Mouse (Mus musculus) adrenal gland, postnatal 0 days (tissue): ENCODE results near the gene Nop16. TPM values are rescaled to one million over a fixed set of nuclear protein-coding genes. Genes with fewer than 3 reads are reported as not detected.

Experiments used
- microRNA-seq: library from miRNA; unstranded; fragments of <30 nt; microRNA quantifications from one replicate; pipeline ENCODE4, GENCODE M21; 2016; ENCODE audit warnings: borderline replicate concordance; ENCODE audit not compliant: insufficient number of aligned reads
- polyA plus RNA-seq: library from polyadenylated mRNA; unstranded; fragments of >200 nt; fragmentation: Nextera tagmentation; extraction: Ambion mirVana; gene quantifications from 2 replicates; pipeline ENCODE4 v1.2.1, GENCODE M21; 2015

Gene Nop16
- polyA plus RNA-seq, result 60.6 and 70.1 TPM in 2 replicates

DNA sequence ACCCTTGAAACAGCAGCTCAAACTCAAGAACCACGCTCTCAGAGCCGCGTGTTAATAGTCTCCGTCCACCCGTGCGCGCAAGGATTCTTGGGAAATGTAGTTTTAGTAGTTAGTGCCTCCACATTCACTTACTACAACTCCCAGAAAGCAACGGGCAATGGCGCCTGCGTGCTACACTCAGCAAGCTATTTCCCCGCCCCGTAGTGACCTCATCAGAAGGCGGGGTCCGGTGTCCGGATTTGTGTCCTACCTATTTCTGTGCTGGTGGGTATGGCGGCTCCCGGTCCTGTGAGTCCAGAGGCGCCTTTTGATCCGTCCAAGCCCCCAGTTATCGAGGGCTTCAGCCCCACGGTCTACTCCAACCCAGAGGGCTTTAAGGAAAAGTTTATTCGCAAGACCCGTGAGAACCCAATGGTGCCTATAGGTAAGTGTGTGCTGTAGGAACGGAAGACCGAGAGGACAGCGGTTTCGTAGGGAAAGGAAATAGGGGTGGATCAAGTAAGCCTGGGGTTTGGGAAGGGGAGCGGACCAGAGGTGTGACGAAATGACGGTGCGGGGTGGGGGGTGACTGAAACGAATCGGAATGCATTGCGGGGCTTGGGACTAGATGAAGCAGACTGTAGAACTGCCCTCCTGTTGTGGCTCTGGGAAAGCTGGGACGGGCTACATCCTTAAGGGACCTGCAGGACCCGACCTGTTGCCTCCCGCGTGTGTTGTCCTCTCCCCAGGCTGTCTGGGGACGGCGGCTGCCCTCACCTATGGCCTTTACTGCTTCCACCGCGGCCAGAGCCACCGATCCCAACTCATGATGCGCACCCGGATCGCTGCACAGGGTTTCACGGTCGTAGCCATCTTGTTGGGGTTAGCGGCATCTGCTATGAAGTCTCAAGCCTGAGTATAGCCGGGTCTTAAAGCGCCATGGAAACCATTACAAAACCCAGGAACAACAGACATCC lies at the start of gene Nop16, which contains the start of gene Higd2a:
Gene Nop16 (minus strand): TSS at position 95 of the 956 bp plus-strand sequence.
Gene Higd2a (plus strand): TSS at position 212 of the 956 bp plus-strand sequence.

DNA sequence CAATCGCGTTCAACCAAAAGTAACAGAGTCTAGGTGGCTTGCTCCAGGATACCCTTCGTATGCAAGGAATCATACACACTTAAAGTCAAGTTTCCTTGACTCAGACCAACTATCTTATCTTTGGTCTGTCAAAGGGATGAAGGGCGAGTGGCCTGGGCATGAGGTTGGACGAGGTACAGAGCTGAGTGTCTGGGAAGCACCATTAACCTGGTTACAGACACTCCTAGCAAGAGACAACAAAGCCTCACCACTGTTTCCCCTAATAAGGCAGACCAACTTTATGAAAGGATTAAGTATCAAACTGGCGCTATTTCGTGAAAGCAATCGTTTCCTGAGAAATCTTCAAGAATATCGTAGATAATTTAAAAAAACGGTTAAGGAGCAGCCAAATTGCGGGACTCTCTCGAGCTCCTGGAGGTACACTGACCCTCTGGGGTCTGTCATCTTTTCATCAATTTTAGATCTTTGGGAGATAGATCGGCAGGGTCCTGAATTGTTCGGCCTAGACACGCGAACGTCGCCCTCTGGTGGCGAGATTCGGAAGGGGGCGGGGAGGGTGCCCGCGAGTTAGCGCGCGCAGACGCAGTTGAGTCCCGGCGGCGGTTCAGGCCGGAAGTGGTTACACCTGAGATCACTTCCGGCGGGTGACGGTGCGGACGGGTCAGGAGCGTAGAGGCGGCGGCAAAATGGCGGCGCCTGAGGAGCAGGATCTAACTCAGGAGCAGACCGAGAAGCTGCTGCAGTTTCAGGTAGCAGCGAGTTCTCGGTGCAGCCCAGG lies 31.5 kb upstream of the Nop16 start, which contains the start of gene Faf2:
Gene Faf2 (plus strand): TSS at position 630 of the 778 bp plus-strand sequence.

DNA sequence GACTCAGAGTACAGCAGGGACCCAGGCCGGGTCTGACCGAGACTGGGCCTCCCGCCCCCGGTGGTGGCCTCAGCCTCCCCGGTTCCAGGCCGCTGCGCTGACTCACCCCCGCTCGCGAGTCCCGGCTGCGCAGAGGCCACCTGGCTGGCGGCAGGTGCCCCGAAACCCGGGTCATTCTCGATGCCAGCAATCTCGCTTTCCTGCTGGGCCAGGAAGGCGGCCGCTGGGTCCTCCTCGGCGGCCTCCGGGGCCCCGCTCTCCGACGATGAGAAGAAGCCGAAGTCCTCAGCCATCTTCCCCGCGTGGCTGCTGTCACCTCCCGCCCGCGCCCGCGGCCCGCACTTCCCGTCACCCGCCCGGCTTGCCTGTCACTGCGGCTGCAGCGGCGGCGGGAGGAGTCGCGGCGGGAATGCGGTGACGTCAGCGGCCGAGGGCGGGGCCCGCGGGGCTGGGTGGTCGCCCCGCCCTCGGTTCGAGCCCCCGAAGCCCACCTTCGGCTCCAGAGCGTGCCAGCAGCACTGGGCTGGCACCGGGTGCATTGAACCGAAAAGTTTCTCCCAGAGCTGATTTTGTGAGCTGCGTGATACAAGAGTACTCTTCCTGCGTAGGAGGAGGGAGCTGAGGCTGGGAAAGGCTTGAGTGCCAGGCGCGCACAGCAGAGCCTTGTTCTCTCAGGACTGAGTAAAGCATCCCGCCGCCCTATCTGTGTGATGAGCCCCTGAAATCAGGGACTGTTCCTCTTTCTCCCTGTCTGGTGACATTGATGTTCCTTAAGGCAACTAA lies 21.3 kb upstream of the Nop16 start, which contains the start of gene Cltb:
Gene Cltb (minus strand): TSS at position 373 of the 783 bp plus-strand sequence.

DNA sequence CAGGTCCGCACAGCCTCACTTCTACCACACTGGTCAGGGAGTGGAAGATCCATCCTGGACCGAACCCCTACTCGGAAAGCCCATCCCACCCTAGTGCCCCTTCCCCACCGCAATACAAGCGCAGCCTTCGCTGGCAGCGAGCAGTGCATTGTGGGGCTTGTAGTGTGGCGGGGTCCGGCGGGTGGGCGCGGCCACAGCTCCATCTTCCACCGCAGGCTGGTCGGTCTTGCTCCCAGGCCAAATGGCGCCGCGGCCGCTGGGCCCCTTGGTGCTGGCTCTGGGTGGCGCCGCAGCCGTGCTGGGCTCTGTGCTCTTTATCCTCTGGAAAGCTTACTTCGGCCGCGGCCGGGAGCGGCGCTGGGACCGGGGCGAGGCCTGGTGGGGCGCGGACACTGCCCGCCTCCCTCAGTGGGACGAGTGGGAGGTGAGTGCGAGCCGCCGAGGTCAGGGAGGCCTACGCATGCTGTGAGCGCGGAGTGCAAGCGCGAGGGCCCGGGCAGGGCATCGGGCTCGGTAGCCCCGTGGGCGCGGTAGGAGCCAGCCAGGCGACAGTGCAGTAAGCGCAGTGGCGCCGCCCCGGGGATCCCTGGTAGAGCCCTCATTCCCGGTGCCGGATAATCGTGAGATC lies 14.9 kb downstream of the Nop16 start, which contains the start of gene Arl10:
Gene Arl10 (plus strand): TSS at position 162 of the 628 bp plus-strand sequence.

DNA sequence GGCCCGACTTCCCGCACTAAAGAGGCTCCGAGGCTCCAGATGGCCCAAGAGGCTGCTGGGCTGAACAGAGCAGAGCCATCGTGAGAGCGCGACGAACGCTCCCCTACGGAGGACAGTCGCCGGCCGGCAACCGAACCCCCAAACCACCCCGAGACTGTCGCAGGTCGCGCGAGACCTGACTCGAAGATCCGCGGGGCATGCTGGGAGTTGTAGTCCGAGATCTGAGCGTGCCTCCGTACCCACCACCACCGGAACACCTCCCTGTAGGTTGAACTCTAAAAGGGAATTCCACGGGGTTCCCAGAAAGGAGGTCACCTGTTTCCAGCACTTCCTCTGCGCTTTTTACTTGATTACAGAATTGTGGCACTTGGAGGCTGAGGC lies 24.7 kb downstream of the Nop16 start, which contains the start of gene 4833439L19Rik:
Gene 4833439L19Rik (minus strand): TSS at position 235 of the 381 bp plus-strand sequence.

Small RNA genes within 50 kb of the gene (microRNA-seq; reads per million reads assigned to microRNA genes)
- not detected for gene Gm24195

Other genes with a start within 250 kb of the Nop16 start
- 6.5 and 6.6 TPM in 2 replicates for gene Cplx2, start 218.7 kb downstream of the Nop16 start, polyA plus RNA-seq
- gene Thoc3, start 121.2 kb downstream of the Nop16 start, polyA plus RNA-seq, result 68.0 and 98.2 TPM in 2 replicates
- gene Simc1, start 86.3 kb downstream of the Nop16 start, polyA plus RNA-seq, result 6.0 and 7.1 TPM in 2 replicates
- 80.9 and 116 TPM in 2 replicates for gene 4833439L19Rik, start 24.7 kb downstream of the Nop16 start, polyA plus RNA-seq
- gene Arl10, start 15.1 kb downstream of the Nop16 start, polyA plus RNA-seq, result 25.8 and 34.1 TPM in 2 replicates
- gene Higd2a, start 117 bp upstream of the Nop16 start, polyA plus RNA-seq, result 233 and 359 TPM in 2 replicates
- 63.4 and 81.3 TPM in 2 replicates for gene Cltb, start 21.3 kb upstream of the Nop16 start, polyA plus RNA-seq
- gene Faf2, start 31.7 kb upstream of the Nop16 start, polyA plus RNA-seq, result 51.6 and 68.5 TPM in 2 replicates
- 53.9 and 65.9 TPM in 2 replicates for gene Rnf44, start 103.8 kb upstream of the Nop16 start, polyA plus RNA-seq
- gene Cdhr2, start 111.4 kb upstream of the Nop16 start, polyA plus RNA-seq, result 0.30 and 1.0 TPM in 2 replicates
- 2.5 and 5.9 TPM in 2 replicates for gene Gprin1, start 159.8 kb upstream of the Nop16 start, polyA plus RNA-seq
- 1.0 and 4.8 TPM in 2 replicates for gene Sncb, start 176.5 kb upstream of the Nop16 start, polyA plus RNA-seq
- gene Eif4e1b, start 193.9 kb upstream of the Nop16 start, polyA plus RNA-seq, result not detected in 2 replicates
- gene Tspan17, start 199.3 kb upstream of the Nop16 start, polyA plus RNA-seq, result 54.9 and 67.6 TPM in 2 replicates